Mouse (Mus musculus) lung, embryonic 16.5 days (tissue): ENCODE data around the gene Plekha7. TPM values are rescaled to one million over a fixed set of nuclear protein-coding genes. Genes with fewer than 3 reads are reported as not detected.
A peak's percentile ranks its signal among the peaks of the same experiment; 100 is the strongest.

Experiments used
- ATAC-seq: fragments of 200-750 bp; cut with Nextera tagmentation; 2 replicates; pipeline ENCODE4 v1.8.0; 2017; ENCODE audit warnings: low read depth, mild to moderate bottlenecking, moderate library complexity
- H3K27ac ChIP-seq: fragments of 300-500 bp; sonication (generic); 2 replicates; pipeline ENCODE4 v1.5.1; 2014; ENCODE audit warnings: mild to moderate bottlenecking, control low read depth, low read length
- H3K27me3 ChIP-seq: fragments of 300-500 bp; sonication (generic); 2 replicates; pipeline ENCODE4 v1.6.1; 2014; ENCODE audit warnings: low read depth, low read length, mixed read lengths; ENCODE audit not compliant: control insufficient read depth, insufficient read depth
- H3K36me3 ChIP-seq: fragments of 300-500 bp; sonication (generic); 2 replicates; pipeline ENCODE4 v1.6.1; 2014; ENCODE audit warnings: low read length; ENCODE audit not compliant: control insufficient read depth, insufficient read depth
- H3K4me1 ChIP-seq: fragments of 300-500 bp; sonication (generic); replicated peaks from 2 replicates; pipeline ENCODE4 v1.6.1; 2014; ENCODE audit warnings: low read length, mixed read lengths; ENCODE audit not compliant: control insufficient read depth, insufficient read depth
- H3K4me2 ChIP-seq: fragments of 300-500 bp; sonication (generic); 2 replicates; pipeline ENCODE4 v1.6.1; 2014; ENCODE audit warnings: low read depth, low read length, control low read depth
- H3K4me3 ChIP-seq: fragments of 300-500 bp; sonication (generic); 2 replicates; pipeline ENCODE4 v1.5.1; 2014; ENCODE audit warnings: mild to moderate bottlenecking, low read length, control low read depth
- H3K9ac ChIP-seq: fragments of 300-500 bp; sonication (generic); 2 replicates; pipeline ENCODE4 v1.6.1; 2014; ENCODE audit warnings: low read length, control low read depth
- H3K9me3 ChIP-seq: fragments of 300-500 bp; sonication (generic); 2 replicates; pipeline ENCODE4 v1.6.1; 2016; ENCODE audit warnings: low read length; ENCODE audit not compliant: control insufficient read depth
- WGBS: fragments of 180-500 bp; shearing (Covaris S2); extraction: QIAGEN DNeasy Blood & Tissue Kit; methylation state at CpG from one replicate; pipeline ENCODE4 v1.1.7; 2014; 5-methylcytosine and 5-hydroxymethylcytosine counted together
- polyA plus RNA-seq: library from polyadenylated mRNA; unstranded; fragments of >200 nt; fragmentation: Nextera tagmentation; extraction: Ambion mirVana; gene quantifications from 2 replicates; pipeline ENCODE4 v1.2.1, GENCODE M21; 2015

Plekha7 gene
- polyA plus RNA-seq, 1 experiment from 2014 or later = 10.9 TPM

- Histone ChIP-seq H3K27ac (no peak overlapping the region), H3K4me3 (no peak overlapping the region), H3K4me1 (no peaks in the 10 kb centered on the region; the same call in 1 of the 2 replicates), H3K4me2 (no peak overlapping the region), H3K36me3 (no peaks in the 10 kb centered on the region; the same call in 1 of the 2 replicates), H3K27me3 (no peaks in the 10 kb centered on the region), H3K9me3 (no peaks in the 10 kb centered on the region), H3K9ac (no peak overlapping the region)
- 44% methylated on average over 2 of the region's 2 CpGs for WGBS
- no peak for ATAC-seq
These were observed 154.3 kb downstream of the Plekha7 start for GRCm38 (mm10) chr7:116153781-116154368.

GRCm38 (mm10) chr7:116149568-116149967 lies 158.6 kb downstream of the Plekha7 start:
- no peak overlapping the region for H3K4me2 ChIP-seq
- H3K4me3 ChIP-seq = no peak overlapping the region
- H3K9me3 ChIP-seq = no peaks in the 10 kb centered on the region
- no peak for ATAC-seq
- no peaks in the 10 kb centered on the region for H3K4me1 ChIP-seq
- 69% methylated on average over 4 of the region's 4 CpGs for WGBS
- H3K27me3 ChIP-seq = no peaks in the 10 kb centered on the region
- no peak overlapping the region for H3K27ac ChIP-seq
- no peaks in the 10 kb centered on the region for H3K36me3 ChIP-seq
- no peak overlapping the region for H3K9ac ChIP-seq

- Histone ChIP-seq H3K4me1 (no peaks in the 10 kb centered on the region), H3K9me3 (no peaks in the 10 kb centered on the region), H3K27ac (no peak overlapping the region), H3K9ac (no peak overlapping the region), H3K36me3 (no peaks in the 10 kb centered on the region), H3K27me3 (no peaks in the 10 kb centered on the region), H3K4me2 (no peak overlapping the region), H3K4me3 (no peak overlapping the region)
- ATAC-seq = no peak
- 95% methylated on average over 2 of the region's 2 CpGs for WGBS
These were observed 161.1 kb downstream of the Plekha7 start for GRCm38 (mm10) chr7:116147114-116147513.

DNA sequence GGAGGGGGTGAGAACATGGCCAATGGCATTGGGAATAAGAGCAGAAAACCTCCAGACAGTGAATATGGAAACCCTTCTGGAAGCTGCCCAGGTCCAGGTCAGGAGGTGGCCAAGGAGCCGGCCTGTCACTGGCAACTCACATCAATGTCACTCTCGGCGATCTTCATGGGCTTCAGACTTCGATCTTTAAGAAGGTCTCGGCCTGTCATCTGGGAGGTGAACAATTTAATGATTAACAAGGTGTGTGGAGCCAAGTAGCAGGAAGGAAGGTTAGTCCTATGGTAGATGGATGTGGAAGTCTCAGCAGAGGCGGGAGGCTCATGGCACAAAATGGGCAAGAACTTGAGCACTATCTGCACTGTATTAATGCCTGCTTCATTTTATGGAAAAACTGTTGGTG lies 163.1 kb downstream of the Plekha7 start:
- Histone ChIP-seq H3K9ac (no peak overlapping the region), H3K4me3 (no peak overlapping the region), H3K4me2 (no peak overlapping the region), H3K4me1 (no peaks in the 10 kb centered on the region), H3K27me3 (no peaks in the 10 kb centered on the region), H3K9me3 (no peaks in the 10 kb centered on the region), H3K27ac (no peak overlapping the region), H3K36me3 (no peaks in the 10 kb centered on the region)
- ATAC-seq = no peak
- 82% methylated on average over 6 of the region's 6 CpGs for WGBS

GRCm38 (mm10) chr7:116137671-116138070 lies 170.5 kb downstream of the Plekha7 start:
- WGBS = 58% methylated on average over 3 of the region's 3 CpGs
- ATAC-seq = no peak
- H3K9me3 ChIP-seq = no peaks in the 10 kb centered on the region

GRCm38 (mm10) chr7:116137149-116137548 lies 171.0 kb downstream of the Plekha7 start:
- Histone ChIP-seq H3K9ac (no peak overlapping the region), H3K4me1 (peaks cover 12% of the 10 kb centered on the region; the same call in 1 of the 2 replicates), H3K27ac (no peak overlapping the region), H3K4me2 (no peak overlapping the region), H3K9me3 (no peaks in the 10 kb centered on the region), H3K36me3 (no peaks in the 10 kb centered on the region), H3K27me3 (no peaks in the 10 kb centered on the region), H3K4me3 (no peak overlapping the region)
- WGBS = 81% methylated on average over 12 of the region's 12 CpGs
- ATAC-seq = no peak

More at GRCm38 (mm10) chr7:116137671-116138070, 170.5 kb downstream of the Plekha7 start:
- Histone ChIP-seq H3K36me3 (no peaks in the 10 kb centered on the region), H3K27me3 (no peaks in the 10 kb centered on the region), H3K4me1 (peaks cover 12% of the 10 kb centered on the region; the same call in 1 of the 2 replicates), H3K27ac (no peak overlapping the region), H3K9ac (no peak overlapping the region), H3K4me2 (no peak overlapping the region), H3K4me3 (no peak overlapping the region)

- Histone ChIP-seq H3K27ac (peak overlapping the region; percentile 63), H3K36me3 (no peaks in the 10 kb centered on the region), H3K4me1 (peaks cover 12% of the 10 kb centered on the region; the same call in 1 of the 2 replicates), H3K4me3 (no peak overlapping the region), H3K9me3 (no peaks in the 10 kb centered on the region), H3K4me2 (peak overlapping the region; percentile 5; the same call in 1 of the 2 replicates), H3K9ac (no peak overlapping the region), H3K27me3 (no peaks in the 10 kb centered on the region)
- peak; percentile 83 for ATAC-seq
- WGBS = 57% methylated on average over 31 of the region's 31 CpGs
These were observed 173.5 kb downstream of the Plekha7 start for GRCm38 (mm10) chr7:116134413-116135292.

- no peak overlapping the region for H3K9ac ChIP-seq
- no peak overlapping the region for H3K4me2 ChIP-seq
- no peaks in the 10 kb centered on the region for H3K27me3 ChIP-seq
- H3K27ac ChIP-seq = no peak overlapping the region
- 5% methylated on average over 5 of the region's 5 CpGs for WGBS
- peaks cover 8% of the 10 kb centered on the region; the same call in 1 of the 2 replicates for H3K4me1 ChIP-seq
- no peaks in the 10 kb centered on the region for H3K36me3 ChIP-seq
- no peak for ATAC-seq
- no peak overlapping the region for H3K4me3 ChIP-seq
- no peaks in the 10 kb centered on the region for H3K9me3 ChIP-seq
These were observed 176.1 kb downstream of the Plekha7 start for GRCm38 (mm10) chr7:116132078-116132477.

DNA sequence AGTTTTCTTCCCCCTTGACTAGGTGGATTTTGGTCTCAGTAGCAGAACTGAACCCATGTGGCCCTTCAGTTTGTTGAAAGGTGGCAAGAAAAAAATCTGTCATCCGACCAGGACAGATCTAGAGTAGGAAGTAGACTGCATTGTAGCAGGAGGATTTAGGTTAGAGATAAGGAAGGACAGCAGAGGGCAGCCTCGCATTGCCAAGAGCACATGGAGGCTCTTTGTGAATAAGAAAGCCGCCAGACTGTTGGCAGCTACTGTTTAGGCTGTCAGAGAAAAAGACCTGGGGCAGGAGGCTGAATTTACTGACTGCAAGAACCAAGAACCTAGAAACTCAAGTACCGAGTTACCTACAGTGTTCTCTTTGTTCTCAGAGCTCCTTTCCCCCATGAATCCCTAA lies 176.8 kb downstream of the Plekha7 start:
- no peak overlapping the region for H3K4me3 ChIP-seq
- H3K9ac ChIP-seq = no peak overlapping the region
- WGBS = 19% methylated on average over 4 of the region's 4 CpGs
- H3K9me3 ChIP-seq = no peaks in the 10 kb centered on the region
- no peaks in the 10 kb centered on the region for H3K27me3 ChIP-seq
- H3K36me3 ChIP-seq = no peaks in the 10 kb centered on the region
- no peak overlapping the region for H3K27ac ChIP-seq
- no peak overlapping the region for H3K4me2 ChIP-seq
- peaks cover 8% of the 10 kb centered on the region; the same call in 1 of the 2 replicates for H3K4me1 ChIP-seq
- no peak for ATAC-seq
